Mouse (Mus musculus): ENCODE data around the gene Glmn.

Gene Glmn

GRCm38 (mm10) chr5:107499891-107500535 is 97.7 kb downstream of the Glmn start:
- Histone ChIP-seq H3K36me3 (ENCODE audit: control insufficient read depth, insufficient read depth, low read length, poor library complexity, severe bottlenecking) (no peaks in the 10 kb centered on the region), H3K27me3 (ENCODE audit: control insufficient read depth, insufficient read depth, low read length, poor library complexity, severe bottlenecking) (no peaks in the 10 kb centered on the region)
- no peak for DNase-seq (ENCODE audit: low read depth, low spot score)

Data from splenic B cell, adult 2 months (primary cell).